Mouse (Mus musculus) mouse embryonic stem cell (cell line): Measurements from ENCODE around the gene Phlda2.

Experiments
- in situ Hi-C, 2 experiments: fragments of 300-500 bp; cut with MboI; formaldehyde crosslinking; loops; 1 replicate in 1 of 2; 3 replicates in 1 of 2; pipeline ENCODE4 v1.14.3; 2019 to 2020; ENCODE audit warnings: low sequenced_read_pairs in 2 of 2, low pct_unique_long_range_greater_than_20kb in 1 of 2, mixed read lengths in 1 of 2; ENCODE audit not compliant: unreplicated experiment in 1 of 2

The Phlda2 gene

GRCm38 (mm10) chr7:143469946-143470345 lies 33.0 kb downstream of the Phlda2 start:
- in situ Hi-C loops, result loop anchor here (5.0 kb wide), 2 partner anchors 313 to 318 kb away; no protein-coding TSS in a partner anchor

- in situ Hi-C loops, result loop anchor here (5.0 kb wide), 2 partner anchors 310 to 315 kb away; no protein-coding TSS in a partner anchor
Observed at GRCm38 (mm10) chr7:143467714-143468113, 35.2 kb downstream of the Phlda2 start.

- in situ Hi-C loops, result loop anchor here (5.0 kb wide), 2 partner anchors 309 to 314 kb away; no protein-coding TSS in a partner anchor
Observed at GRCm38 (mm10) chr7:143466099-143466677, 36.8 kb downstream of the Phlda2 start.

- in situ Hi-C loops, result loop anchor here (5.0 kb wide), 2 partner anchors 308 to 313 kb away; no protein-coding TSS in a partner anchor
Observed at GRCm38 (mm10) chr7:143464811-143465560, 38.0 kb downstream of the Phlda2 start.

- in situ Hi-C loops, result no loop called here
Observed at GRCm38 (mm10) chr7:143463865-143464415, 39.0 kb downstream of the Phlda2 start.

GRCm38 (mm10) chr7:143462516-143462915 lies 40.4 kb downstream of the Phlda2 start:
- in situ Hi-C loops, result no loop called here

- in situ Hi-C loops, result no loop called here
Observed at GRCm38 (mm10) chr7:143461920-143462319, 41.0 kb downstream of the Phlda2 start.

- in situ Hi-C loops, result no loop called here
Observed at GRCm38 (mm10) chr7:143461294-143461870, 41.6 kb downstream of the Phlda2 start.

GRCm38 (mm10) chr7:143460874-143461273 lies 42.1 kb downstream of the Phlda2 start, which contains the start of gene Cdkn1c:
Cdkn1c (minus strand) TSS chr7:143461050.
- in situ Hi-C loops, result no loop called here

- in situ Hi-C loops, result no loop called here
Observed at GRCm38 (mm10) chr7:143460217-143460834, 42.6 kb downstream of the Phlda2 start.

GRCm38 (mm10) chr7:143459332-143460211 lies 43.4 kb downstream of the Phlda2 start:
- in situ Hi-C loops, result no loop called here

- in situ Hi-C loops, result no loop called here
Observed at GRCm38 (mm10) chr7:143458963-143459331, 44.0 kb downstream of the Phlda2 start.
